In genomic region chr9:102627442-102627841, GRCm38 (mm10) we compare ENCODE assay signal across 8 mouse cellular contexts. TPM values are rescaled to one million over a fixed set of nuclear protein-coding genes. Genes with fewer than 3 reads are reported as not detected.
A peak's percentile ranks its signal among the peaks of the same experiment; 100 is the strongest.
DNase-seq lines count a peak whose midpoint lies in the region; ATAC-seq and TF ChIP-seq lines count a peak whose summit lies in the region.

No protein-coding gene starts in this region.

- intact Hi-C loops in gastrocnemius, adult 2 months (cut with DNase I), result loop anchor here (2.0 to 10.0 kb wide), 2 partner anchors 207 to 677 kb away; partner anchors contain the start of genes 1300017J02Rik, Ryk and Topbp1

- peaks cover 5% of the 10 kb centered on the region; the same call in 1 of the 2 replicates for H3K36me3 ChIP-seq in ES-E14 (ENCODE audit: control insufficient read depth, insufficient read depth, low read length, poor library complexity, severe bottlenecking)
- H3K36me3 ChIP-seq in hindbrain, embryonic 14.5 days (replicated peaks; ENCODE audit: control insufficient read depth, insufficient read depth), result no peaks in the 10 kb centered on the region
- no peaks in the 10 kb centered on the region for H3K36me3 ChIP-seq in liver, embryonic 16.5 days (ENCODE audit: control insufficient read depth, insufficient read depth)

- H3K9me3 ChIP-seq in ES-E14 (ENCODE audit: control insufficient read depth, insufficient read depth, low read depth, low read length), result no peaks in the 10 kb centered on the region
- no peaks in the 10 kb centered on the region for H3K9me3 ChIP-seq in hindbrain, embryonic 14.5 days (ENCODE audit: control insufficient read depth, low read length)
- H3K9me3 ChIP-seq in liver, embryonic 16.5 days (replicated peaks; ENCODE audit: control insufficient read depth, low read length), result no peaks in the 10 kb centered on the region

- H3K27ac ChIP-seq in gastrocnemius, adult 2 months, result peak overlapping the region; percentile 98
- H3K27ac ChIP-seq in ES-E14 (ENCODE audit: insufficient read depth, low read depth, low read length, poor library complexity, severe bottlenecking), result no peak overlapping the region
- H3K27ac ChIP-seq in hindbrain, embryonic 14.5 days, result no peak overlapping the region
- H3K27ac ChIP-seq in liver, embryonic 16.5 days (ENCODE audit: low read length), result peak overlapping the region; percentile 86; the same call in 1 of the 2 replicates

- 91% methylated on average over 7 of the region's 7 CpGs for WGBS in hindbrain, embryonic 14.5 days
- 68% methylated on average over 7 of the region's 7 CpGs for WGBS in liver, embryonic 16.5 days (ENCODE audit: insufficient replicate concordance)

- DNase-seq in gastrocnemius, adult 2 months, result no peak
- DNase-seq in gastrocnemius, adult 8-10 months (ENCODE audit: low spot score in 2 of 2), result no peak
- no peak for DNase-seq in ES-E14 (ENCODE audit: low read depth, low spot score)
- DNase-seq in hindbrain, embryonic 14.5 days (ENCODE audit: low spot score), result no peak
- DNase-seq in adrenal gland, postnatal 36 days, result no peak
- no peak for DNase-seq in right cerebral cortex, postnatal 25 days

- no peak for ATAC-seq in hindbrain, embryonic 14.5 days (ENCODE audit: low FRiP score)
- ATAC-seq in liver, embryonic 16.5 days (ENCODE audit: low read depth), result no peak
- ATAC-seq in monocyte, adult 5-6 weeks (replicated peaks; ENCODE audit: insufficient number of reproducible peaks, low FRiP score, low TSS enrichment, poor library complexity, severe bottlenecking), result no peak

- no peak for TF ChIP-seq CTCF in gastrocnemius, adult 2 months (IDR thresholded peaks at IDR 0.05)

- peak overlapping the region; percentile 85 for H3K4me3 ChIP-seq in gastrocnemius, adult 2 months
- peak overlapping the region; percentile 79 to 91 for H3K4me3 ChIP-seq in ES-E14 (ENCODE audit: insufficient read depth in 1 of 2, low read depth in 1 of 2, low read length in 2 of 2, poor library complexity in 1 of 2, severe bottlenecking in 1 of 2)
- H3K4me3 ChIP-seq in hindbrain, embryonic 14.5 days (replicated peaks; ENCODE audit: low read length), result peak overlapping the region; percentile 86
- H3K4me3 ChIP-seq in liver, embryonic 16.5 days (ENCODE audit: low read depth, low read length), result peak overlapping the region; percentile 90

- H3K4me1 ChIP-seq in ES-E14 (ENCODE audit: control insufficient read depth in 2 of 2, insufficient read depth in 2 of 2, low read length in 2 of 2, poor library complexity in 1 of 2), result peaks cover 2% of the 10 kb centered on the region in 2 experiments; a peak in 1 of 4 replicates
- H3K4me1 ChIP-seq in hindbrain, embryonic 14.5 days (replicated peaks; ENCODE audit: control insufficient read depth, insufficient read depth, low read length), result peaks cover 16% of the 10 kb centered on the region
- H3K4me1 ChIP-seq in liver, embryonic 16.5 days (ENCODE audit: control insufficient read depth, low read depth, low read length), result peaks cover 24% of the 10 kb centered on the region

- peak overlapping the region; percentile 98 for H3K9ac ChIP-seq in ES-E14 (ENCODE audit: insufficient read depth, low read depth, low read length, poor library complexity, severe bottlenecking)
- peak overlapping the region; percentile 97; the same call in 1 of the 2 replicates for H3K9ac ChIP-seq in hindbrain, embryonic 14.5 days
- H3K9ac ChIP-seq in liver, embryonic 16.5 days (ENCODE audit: low read depth, low read length), result peak overlapping the region; percentile 98

- no peaks in the 10 kb centered on the region for H3K27me3 ChIP-seq in hindbrain, embryonic 14.5 days (ENCODE audit: control insufficient read depth, insufficient read depth, low read length)
- no peaks in the 10 kb centered on the region for H3K27me3 ChIP-seq in liver, embryonic 16.5 days (ENCODE audit: control insufficient read depth, insufficient read depth, low read depth, low read length)

- peak overlapping the region; percentile 67 for H3K4me2 ChIP-seq in hindbrain, embryonic 14.5 days (replicated peaks)
- peak overlapping the region; percentile 89 for H3K4me2 ChIP-seq in liver, embryonic 16.5 days (ENCODE audit: low read depth, low read length)

- in situ Hi-C loops in ES-E14 (cut with MboI; ENCODE audit: low sequenced_read_pairs in 2 of 2, unreplicated experiment in 2 of 2), result no loop called here

TF ChIP-seq in ES-E14, 5 proteins besides CTCF, POLR2A, EP300 and RAD21:
- TF ChIP-seq HCFC1 (IDR thresholded peaks at IDR 0.05; ENCODE audit: borderline replicate concordance, insufficient read depth, low read length) (no peak), ZNF384 (IDR thresholded peaks at IDR 0.05; ENCODE audit: low read depth, low read length) (no peak)

RNA-seq across cellular contexts. Expression of gene Cep63, which starts 1.1 kb away (rescaled TPM):
- 10 to 100 TPM; 18.5 to 25.2 TPM for total RNA-seq in gastrocnemius, adult 2 months (2021)
- 10 to 100 TPM; 18.9 to 20.0 (median 19.0) TPM for total RNA-seq in gastrocnemius, adult 8-10 months (2022)
- 19.1 and 26.1 TPM in 2 replicates for total RNA-seq in ES-E14 (2012; rRNA removed)
- 31.3 and 35.7 TPM in 2 replicates for polyA plus RNA-seq in hindbrain, embryonic 14.5 days (2014; fragmentation: Nextera tagmentation; extraction: Ambion mirVana)
- polyA plus RNA-seq in liver, embryonic 16.5 days (2015; fragmentation: Nextera tagmentation; extraction: Ambion mirVana), result 15.9 and 17.4 TPM in 2 replicates
- total RNA-seq in adrenal gland, postnatal 36 days (2021), result 10 to 100 TPM; 39.6 to 41.1 TPM
- total RNA-seq in monocyte, adult 5-6 weeks (2017), result 38.0 to 39.8 TPM (median 38.2 TPM) in 3 replicates

RNA-seq across cellular contexts. Expression of gene Anapc13, which starts 1.3 kb away (rescaled TPM):
- total RNA-seq in gastrocnemius, adult 2 months (2021), result 100 to 1,000 TPM; 217 to 239 TPM
- 100 to 1,000 TPM; 232 to 263 (median 246) TPM for total RNA-seq in gastrocnemius, adult 8-10 months (2022)
- 83.8 and 103 TPM in 2 replicates for total RNA-seq in ES-E14 (2012; rRNA removed)
- 142 and 184 TPM in 2 replicates for polyA plus RNA-seq in hindbrain, embryonic 14.5 days (2014; fragmentation: Nextera tagmentation; extraction: Ambion mirVana)
- 89.4 and 95.1 TPM in 2 replicates for polyA plus RNA-seq in liver, embryonic 16.5 days (2015; fragmentation: Nextera tagmentation; extraction: Ambion mirVana)
- 100 to 1,000 TPM; 333 to 359 TPM for total RNA-seq in adrenal gland, postnatal 36 days (2021)
- total RNA-seq in monocyte, adult 5-6 weeks (2017), result 61.1 to 104 TPM (median 69.2 TPM) in 3 replicates

Comparison
In these comparisons a context has a peak if more than half of its experiments do, and no peak if none do; other contexts are left out.
1. H3K27ac ChIP-seq: peak in gastrocnemius, adult 2 months (single experiment) and liver, embryonic 16.5 days (single experiment); none in ES-E14 (single experiment) and hindbrain, embryonic 14.5 days (single experiment).
2. Peak in every context shown above with its lines, with median percentiles within 50 percentile points of each other: H3K4me3 ChIP-seq and H3K9ac ChIP-seq.